Mouse (Mus musculus): Measurements from ENCODE around the gene Phc1. TPM values are rescaled to one million over a fixed set of nuclear protein-coding genes. Genes with fewer than 3 reads are reported as not detected.

Phc1 gene
- polyA plus RNA-seq, 1 experiment, result 10.5 TPM

DNA sequence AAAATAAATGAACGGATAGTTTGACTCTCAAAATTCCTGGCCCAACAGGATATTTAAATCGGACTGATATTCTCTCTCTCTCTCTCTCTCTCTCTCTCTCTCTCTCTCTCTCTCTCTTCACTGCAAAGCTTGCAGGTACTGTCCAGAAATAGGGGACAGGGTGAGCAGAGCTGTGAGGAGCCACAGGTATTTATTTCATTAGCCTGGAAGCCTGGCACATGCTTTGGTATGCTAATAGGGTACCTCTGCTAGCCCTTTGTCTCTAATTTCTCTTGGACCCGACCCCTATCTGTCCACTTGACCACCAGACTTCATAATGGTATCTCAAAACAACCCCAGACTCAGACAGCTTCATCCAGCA, 43.5 kb downstream of the Phc1 start:
- Histone ChIP-seq H3K27me3 (ENCODE audit: control insufficient read depth, insufficient read depth, low read length) (peaks cover 4% of the 10 kb centered on the region; the same call in 1 of the 2 replicates), H3K4me1 (ENCODE audit: control insufficient read depth, insufficient read depth, insufficient read length, low read length) (no peaks in the 10 kb centered on the region), H3K36me3 (ENCODE audit: control insufficient read depth, insufficient read depth, low read length) (no peaks in the 10 kb centered on the region), H3K4me3 (ENCODE audit: low read depth, low read length) (peak overlapping the region; percentile 66; the same call in 1 of the 2 replicates), H3K27ac (ENCODE audit: insufficient read depth, low read depth, low read length) (no peak overlapping the region)
- WGBS, result 31% methylated on average over 3 of the region's 3 CpGs
- TF ChIP-seq POLR2A (IDR thresholded peaks at IDR 0.05; ENCODE audit: low read depth, low read length) (no peak), CTCF (IDR thresholded peaks at IDR 0.05; ENCODE audit: extremely low read depth, insufficient read length, insufficient replicate concordance, low read depth, low read length) (no peak)

DNA sequence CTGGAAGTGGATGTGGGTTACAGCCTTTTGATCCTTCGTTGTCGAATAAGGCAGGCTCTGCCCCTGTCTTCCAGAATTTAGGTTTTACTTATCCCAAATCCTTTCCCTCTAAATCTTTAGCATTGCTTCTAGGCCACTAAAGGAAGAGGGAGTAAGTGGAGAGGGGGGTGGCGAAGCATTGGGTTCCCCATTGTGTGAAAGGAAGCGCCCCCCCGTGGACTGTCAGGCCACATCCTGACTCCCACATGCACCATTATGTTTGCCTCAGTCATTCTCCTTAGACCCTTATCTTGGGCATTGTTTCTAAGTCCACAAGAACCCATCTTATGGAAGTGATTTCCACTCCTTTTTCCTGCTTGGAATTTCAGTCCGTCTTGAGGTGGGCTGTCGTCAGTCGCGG, 45.1 kb downstream of the Phc1 start:
- no peak for TF ChIP-seq CTCF (IDR thresholded peaks at IDR 0.05; ENCODE audit: extremely low read depth, insufficient read length, insufficient replicate concordance, low read depth, low read length)
- TF ChIP-seq POLR2A (IDR thresholded peaks at IDR 0.05; ENCODE audit: low read depth, low read length), result no peak
- Histone ChIP-seq H3K27ac (ENCODE audit: insufficient read depth, low read depth, low read length) (no peak overlapping the region), H3K4me3 (ENCODE audit: low read depth, low read length) (no peak overlapping the region), H3K27me3 (ENCODE audit: control insufficient read depth, insufficient read depth, low read length) (peaks cover 4% of the 10 kb centered on the region; the same call in 1 of the 2 replicates), H3K4me1 (ENCODE audit: control insufficient read depth, insufficient read depth, insufficient read length, low read length) (no peaks in the 10 kb centered on the region), H3K36me3 (ENCODE audit: control insufficient read depth, insufficient read depth, low read length) (no peaks in the 10 kb centered on the region)
- WGBS, result 62% methylated on average over 9 of the region's 9 CpGs

DNA sequence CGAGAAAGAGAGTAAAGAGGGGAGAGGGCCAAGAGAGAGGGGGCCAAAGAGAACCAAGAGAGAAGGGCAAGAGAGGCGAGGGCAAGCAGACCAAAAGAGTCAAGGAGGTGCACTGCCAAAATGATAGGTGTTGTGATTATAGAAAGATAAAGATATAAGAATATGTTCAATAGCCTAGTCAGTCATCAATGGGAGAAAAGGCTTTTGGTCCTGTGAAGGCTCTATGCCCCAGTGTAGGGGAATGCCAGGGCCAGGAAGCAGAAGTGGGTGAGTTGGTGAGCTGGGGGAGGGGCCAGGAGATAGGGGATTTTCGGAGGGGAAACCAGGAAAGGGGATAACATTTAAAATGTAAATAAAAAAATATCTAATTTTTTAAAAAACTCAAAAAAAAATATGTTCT, 46.1 kb downstream of the Phc1 start:
- no peak for TF ChIP-seq POLR2A (IDR thresholded peaks at IDR 0.05; ENCODE audit: low read depth, low read length)
- TF ChIP-seq CTCF (IDR thresholded peaks at IDR 0.05; ENCODE audit: extremely low read depth, insufficient read length, insufficient replicate concordance, low read depth, low read length), result no peak
- Histone ChIP-seq H3K4me1 (ENCODE audit: control insufficient read depth, insufficient read depth, insufficient read length, low read length) (no peaks in the 10 kb centered on the region), H3K27ac (ENCODE audit: insufficient read depth, low read depth, low read length) (no peak overlapping the region; the same call in 1 of the 2 replicates), H3K4me3 (ENCODE audit: low read depth, low read length) (no peak overlapping the region), H3K27me3 (ENCODE audit: control insufficient read depth, insufficient read depth, low read length) (peaks cover 4% of the 10 kb centered on the region; the same call in 1 of the 2 replicates), H3K36me3 (ENCODE audit: control insufficient read depth, insufficient read depth, low read length) (no peaks in the 10 kb centered on the region)
- WGBS, result 63% methylated on average over 3 of the region's 3 CpGs

DNA sequence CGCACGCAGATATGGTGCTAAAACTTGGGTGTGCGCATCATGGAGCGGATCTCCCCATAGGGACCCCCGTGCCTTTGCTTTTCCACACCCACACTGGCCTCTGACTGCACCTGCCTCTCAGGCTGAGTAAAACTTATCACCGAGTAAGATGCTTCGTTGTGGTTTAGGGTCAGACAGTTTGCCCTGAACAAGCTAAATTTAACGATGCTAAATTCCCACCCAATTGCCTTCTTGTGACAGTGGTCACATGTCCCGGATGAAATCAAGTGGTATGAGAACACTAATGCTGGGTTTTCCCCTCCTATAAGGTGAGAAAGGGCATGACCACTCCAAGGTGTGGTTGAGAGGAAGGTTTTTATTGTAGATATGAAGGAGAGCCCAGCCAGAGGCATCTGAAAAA, 46.6 kb downstream of the Phc1 start:
- Histone ChIP-seq H3K27me3 (ENCODE audit: control insufficient read depth, insufficient read depth, low read length) (peaks cover 4% of the 10 kb centered on the region; the same call in 1 of the 2 replicates), H3K36me3 (ENCODE audit: control insufficient read depth, insufficient read depth, low read length) (no peaks in the 10 kb centered on the region), H3K27ac (ENCODE audit: insufficient read depth, low read depth, low read length) (no peak overlapping the region; the same call in 1 of the 2 replicates), H3K4me3 (ENCODE audit: low read depth, low read length) (no peak overlapping the region), H3K4me1 (ENCODE audit: control insufficient read depth, insufficient read depth, insufficient read length, low read length) (no peaks in the 10 kb centered on the region)
- TF ChIP-seq CTCF (IDR thresholded peaks at IDR 0.05; ENCODE audit: extremely low read depth, insufficient read length, insufficient replicate concordance, low read depth, low read length), result no peak
- 79% methylated on average over 9 of the region's 9 CpGs for WGBS

DNA sequence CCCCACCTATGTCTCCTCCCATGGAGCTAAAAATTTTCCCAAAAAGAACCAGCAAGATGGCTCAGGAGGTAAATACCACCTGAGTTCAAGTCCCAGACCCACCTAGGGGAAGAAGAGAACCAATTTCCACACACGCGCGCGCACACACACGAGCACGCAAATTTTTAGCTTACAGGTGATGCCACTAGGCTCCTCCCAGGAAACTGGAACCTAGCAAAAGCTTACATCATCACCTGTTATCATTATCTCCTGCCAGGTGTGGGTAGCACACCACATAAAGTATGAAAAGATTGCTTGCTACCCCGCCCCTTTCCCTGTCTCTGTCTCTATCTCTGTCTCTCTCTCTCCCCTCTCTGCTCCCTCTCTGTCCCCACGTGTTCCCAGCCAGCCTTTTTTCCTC, 47.2 kb downstream of the Phc1 start:
- no peak overlapping the region for H3K4me3 ChIP-seq (ENCODE audit: low read depth, low read length)
- TF ChIP-seq POLR2A (IDR thresholded peaks at IDR 0.05; ENCODE audit: low read depth, low read length) (no peak), CTCF (IDR thresholded peaks at IDR 0.05; ENCODE audit: extremely low read depth, insufficient read length, insufficient replicate concordance, low read depth, low read length) (no peak)
- H3K4me1 ChIP-seq (ENCODE audit: control insufficient read depth, insufficient read depth, insufficient read length, low read length), result no peaks in the 10 kb centered on the region
- H3K36me3 ChIP-seq (ENCODE audit: control insufficient read depth, insufficient read depth, low read length), result no peaks in the 10 kb centered on the region
- peaks cover 4% of the 10 kb centered on the region; the same call in 1 of the 2 replicates for H3K27me3 ChIP-seq (ENCODE audit: control insufficient read depth, insufficient read depth, low read length)
- WGBS, result 86% methylated on average over 8 of the region's 8 CpGs
- H3K27ac ChIP-seq (ENCODE audit: insufficient read depth, low read depth, low read length), result no peak overlapping the region

DNA sequence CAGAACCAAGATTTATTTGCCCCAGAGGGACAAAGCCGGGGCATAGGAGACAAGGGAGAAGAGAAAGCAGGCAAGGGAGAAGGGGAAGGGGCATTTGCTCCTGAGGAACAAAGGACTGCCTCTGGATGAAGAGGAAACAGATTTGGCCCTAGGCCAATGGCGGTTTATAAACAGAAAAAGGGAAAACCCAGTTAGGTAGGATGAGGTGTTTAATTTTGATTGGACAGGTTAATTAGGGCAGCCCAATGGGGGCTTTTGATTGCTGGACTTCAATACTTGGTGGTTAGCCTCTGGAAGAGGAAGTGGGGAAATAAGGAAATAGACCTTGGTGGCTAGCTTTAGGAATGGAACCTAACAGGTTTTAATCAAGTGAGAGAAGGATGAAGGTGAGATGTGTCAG, 48.2 kb downstream of the Phc1 start:
- H3K27me3 ChIP-seq (ENCODE audit: control insufficient read depth, insufficient read depth, low read length), result peaks cover 4% of the 10 kb centered on the region; the same call in 1 of the 2 replicates
- no peak for TF ChIP-seq POLR2A (IDR thresholded peaks at IDR 0.05; ENCODE audit: low read depth, low read length)
- TF ChIP-seq CTCF (IDR thresholded peaks at IDR 0.05; ENCODE audit: extremely low read depth, insufficient read length, insufficient replicate concordance, low read depth, low read length), result no peak
- H3K4me1 ChIP-seq (ENCODE audit: control insufficient read depth, insufficient read depth, insufficient read length, low read length), result no peaks in the 10 kb centered on the region
- 43% methylated on average over 2 of the region's 2 CpGs for WGBS
- no peak overlapping the region for H3K27ac ChIP-seq (ENCODE audit: insufficient read depth, low read depth, low read length)
- no peaks in the 10 kb centered on the region for H3K36me3 ChIP-seq (ENCODE audit: control insufficient read depth, insufficient read depth, low read length)
- H3K4me3 ChIP-seq (ENCODE audit: low read depth, low read length), result no peak overlapping the region

DNA sequence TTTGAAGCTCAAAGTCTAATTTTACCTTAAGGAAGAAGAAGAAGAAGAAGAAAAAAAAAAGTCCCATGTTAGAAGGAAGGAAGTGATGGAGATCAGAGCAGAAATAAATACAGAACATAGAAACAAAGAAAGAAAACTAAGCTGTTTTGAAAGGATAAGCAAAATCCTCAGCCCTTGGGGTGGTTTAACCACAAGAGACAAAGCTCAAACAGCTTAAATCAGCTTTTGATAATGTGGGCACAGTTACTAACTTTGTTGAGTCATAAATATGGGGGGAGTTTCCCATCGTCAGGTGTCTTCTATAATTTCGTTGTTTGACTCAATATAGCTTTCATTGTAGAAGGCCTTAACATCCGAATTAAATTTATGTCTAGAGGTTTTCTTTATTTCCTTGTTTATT, 48.6 kb downstream of the Phc1 start:
- no peak for TF ChIP-seq POLR2A (IDR thresholded peaks at IDR 0.05; ENCODE audit: low read depth, low read length)
- TF ChIP-seq CTCF (IDR thresholded peaks at IDR 0.05; ENCODE audit: extremely low read depth, insufficient read length, insufficient replicate concordance, low read depth, low read length), result no peak
- Histone ChIP-seq H3K4me3 (ENCODE audit: low read depth, low read length) (no peak overlapping the region), H3K27ac (ENCODE audit: insufficient read depth, low read depth, low read length) (no peak overlapping the region), H3K36me3 (ENCODE audit: control insufficient read depth, insufficient read depth, low read length) (no peaks in the 10 kb centered on the region), H3K4me1 (ENCODE audit: control insufficient read depth, insufficient read depth, insufficient read length, low read length) (no peaks in the 10 kb centered on the region), H3K27me3 (ENCODE audit: control insufficient read depth, insufficient read depth, low read length) (no peaks in the 10 kb centered on the region)
- 48% methylated on average over 3 of the region's 3 CpGs for WGBS

DNA sequence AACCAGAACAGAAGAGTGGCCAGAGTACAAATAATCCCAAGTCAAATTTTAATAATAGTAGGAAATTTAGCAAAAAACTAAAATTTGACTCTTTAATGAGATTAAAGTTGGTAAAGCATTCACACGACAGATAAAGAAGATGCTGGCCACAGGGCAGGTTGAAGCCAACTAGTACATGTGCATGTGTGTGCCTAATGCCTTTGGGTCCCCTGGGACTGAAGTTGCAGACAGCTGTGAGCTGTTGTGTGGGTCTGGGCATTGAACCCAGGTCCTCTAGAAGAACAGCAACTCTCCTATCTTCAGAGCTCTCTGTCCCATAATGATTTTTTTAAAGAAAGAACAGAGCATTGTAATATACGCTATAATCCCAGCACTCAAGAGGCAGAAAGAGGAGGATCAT, 49.1 kb downstream of the Phc1 start:
- 80% methylated on average over 2 of the region's 2 CpGs for WGBS
- no peak overlapping the region for H3K4me3 ChIP-seq (ENCODE audit: low read depth, low read length)
- H3K27ac ChIP-seq (ENCODE audit: insufficient read depth, low read depth, low read length), result no peak overlapping the region
- H3K4me1 ChIP-seq (ENCODE audit: control insufficient read depth, insufficient read depth, insufficient read length, low read length), result no peaks in the 10 kb centered on the region
- H3K27me3 ChIP-seq (ENCODE audit: control insufficient read depth, insufficient read depth, low read length), result no peaks in the 10 kb centered on the region
- no peaks in the 10 kb centered on the region for H3K36me3 ChIP-seq (ENCODE audit: control insufficient read depth, insufficient read depth, low read length)
- TF ChIP-seq CTCF (IDR thresholded peaks at IDR 0.05; ENCODE audit: extremely low read depth, insufficient read length, insufficient replicate concordance, low read depth, low read length), result no peak
- TF ChIP-seq POLR2A (IDR thresholded peaks at IDR 0.05; ENCODE audit: low read depth, low read length), result no peak
